Mouse (Mus musculus) liver, embryonic 14.5 days (tissue): ENCODE measurements around the gene 4930451I11Rik. TPM values are rescaled to one million over a fixed set of nuclear protein-coding genes. Genes with fewer than 3 reads are reported as not detected.

ENCODE experiments used
- ATAC-seq: fragments of 200-750 bp; cut with Nextera tagmentation; 2 replicates; pipeline ENCODE4 v1.8.0; 2017; ENCODE audit warnings: moderate number of reproducible peaks, mild to moderate bottlenecking, moderate library complexity; ENCODE audit not compliant: insufficient read depth
- DNase-seq, 3 experiments: peaks; one replicate each; pipeline ENCODE4 v3.0.0-alpha.2; 2012 to 2013; ENCODE audit warnings: low read depth in 3 of 3, low spot score in 3 of 3
- H3K27ac ChIP-seq: fragments of 300-500 bp; sonication (generic); 2 replicates; pipeline ENCODE4 v1.5.1; 2014; ENCODE audit warnings: moderate library complexity, mild to moderate bottlenecking, control low read depth, inconsistent platforms
- H3K27me3 ChIP-seq: fragments of 300-500 bp; sonication (generic); 2 replicates; pipeline ENCODE4 v1.6.1; 2014; ENCODE audit warnings: mild to moderate bottlenecking, low read length, moderate library complexity; ENCODE audit not compliant: control insufficient read depth, insufficient read depth
- H3K36me3 ChIP-seq: fragments of 300-500 bp; sonication (generic); replicated peaks from 2 replicates; pipeline ENCODE4 v1.6.1; 2014; ENCODE audit warnings: low read depth; ENCODE audit not compliant: control insufficient read depth, insufficient read depth
- H3K4me1 ChIP-seq, 2 experiments: fragments of 200-500 bp in 1 of 2; fragments of 300-500 bp in 1 of 2; sonication (generic) in 1 of 2; replicated peaks; 2 replicates each; pipeline ENCODE4 v1.6.1; 2012 to 2014; ENCODE audit warnings: antibody characterized with exemption in 1 of 2, inconsistent platforms in 1 of 2, low read length in 1 of 2; ENCODE audit not compliant: control insufficient read depth in 2 of 2, insufficient read depth in 2 of 2
- H3K4me2 ChIP-seq: fragments of 300-500 bp; sonication (generic); 2 replicates; pipeline ENCODE4 v1.6.1; 2014; ENCODE audit warnings: low read depth, mild to moderate bottlenecking, control low read depth, moderate library complexity
- H3K4me3 ChIP-seq, 2 experiments: fragments of 200-500 bp in 1 of 2; fragments of 300-500 bp in 1 of 2; sonication (generic) in 1 of 2; 2 replicates each; pipeline ENCODE4 v1.5.1; 2012 to 2014; ENCODE audit warnings: low read depth in 2 of 2, low read length in 2 of 2, mild to moderate bottlenecking in 2 of 2, control low read depth in 1 of 2, inconsistent platforms in 1 of 2, moderate library complexity in 1 of 2; ENCODE audit not compliant: insufficient read depth in 1 of 2
- H3K9ac ChIP-seq: fragments of 300-500 bp; sonication (generic); replicated peaks from 2 replicates; pipeline ENCODE4 v1.6.1; 2014; ENCODE audit warnings: mild to moderate bottlenecking, control low read depth, moderate library complexity
- H3K9me3 ChIP-seq: fragments of 300-500 bp; sonication (generic); 2 replicates; pipeline ENCODE4 v1.6.1; 2016; ENCODE audit warnings: low read length, mixed read lengths; ENCODE audit not compliant: control insufficient read depth
- CTCF ChIP-seq: IDR thresholded peaks from 2 replicates; pipeline ENCODE4 v1.5.1; 2016; ENCODE audit warnings: antibody characterized with exemption, low read depth, control low read depth
- EP300 ChIP-seq: IDR thresholded peaks from 2 replicates; pipeline ENCODE4 v1.6.1; 2016; ENCODE audit warnings: antibody characterized with exemption, low read depth
- WGBS: fragments of 180-500 bp; shearing (Covaris S2); extraction: QIAGEN DNeasy Blood & Tissue Kit; methylation state at CpG from one replicate; pipeline ENCODE4 v1.1.7; 2014; ENCODE audit not compliant: insufficient replicate concordance; 5-methylcytosine and 5-hydroxymethylcytosine counted together
- polyA plus RNA-seq, 2 experiments: library from polyadenylated mRNA; depleted of rRNA in 1 of 2; stranded (reverse) in 1 of 2; unstranded in 1 of 2; fragments of >200 nt; fragmentation: Nextera tagmentation in 1 of 2; extraction: Ambion mirVana in 1 of 2; gene quantifications; 2 replicates each; pipeline versions ENCODE4 v1.2.1 to v1.2.3; 2012 to 2014

Gene 4930451I11Rik
- polyA plus RNA-seq, 2 experiments: not detected

- no peak for DNase-seq
- TF ChIP-seq EP300 (no peak), CTCF (no peak)
- peaks cover 10 to 13% of the 10 kb centered on the region in 2 experiments for H3K4me1 ChIP-seq
- H3K27me3 ChIP-seq: no peaks in the 10 kb centered on the region
- no peaks in the 10 kb centered on the region for H3K9me3 ChIP-seq
- peaks cover 48% of the 10 kb centered on the region for H3K36me3 ChIP-seq
- no peak overlapping the region for H3K4me3 ChIP-seq
- H3K9ac ChIP-seq: no peak overlapping the region
- no peak overlapping the region for H3K4me2 ChIP-seq
- no peak overlapping the region for H3K27ac ChIP-seq
- 80% methylated on average over 4 of the region's 4 CpGs for WGBS
- ATAC-seq: no peak
These were observed 42.3 kb downstream of the 4930451I11Rik start for GRCm38 (mm10) chr7:126789141-126789540.

GRCm38 (mm10) chr7:126786142-126786541, 45.3 kb downstream of the 4930451I11Rik start:
- TF ChIP-seq CTCF: no peak
- no peak for TF ChIP-seq EP300
- peaks cover 48% of the 10 kb centered on the region for H3K36me3 ChIP-seq
- ATAC-seq (no peak), DNase-seq (no peak)
- H3K9ac ChIP-seq: no peak overlapping the region
- no peaks in the 10 kb centered on the region for H3K9me3 ChIP-seq
- H3K27me3 ChIP-seq: no peaks in the 10 kb centered on the region
- H3K4me2 ChIP-seq: no peak overlapping the region
- no peak overlapping the region for H3K4me3 ChIP-seq
- WGBS: 86% methylated on average over 14 of the region's 14 CpGs
- no peak overlapping the region for H3K27ac ChIP-seq
- H3K4me1 ChIP-seq: peaks cover 4% of the 10 kb centered on the region in 2 experiments

GRCm38 (mm10) chr7:126785056-126785455, 46.4 kb downstream of the 4930451I11Rik start:
- H3K4me1 ChIP-seq: peaks cover 4 to 5% of the 10 kb centered on the region in 2 experiments
- peaks cover 44% of the 10 kb centered on the region for H3K36me3 ChIP-seq
- WGBS: 72% methylated on average over 4 of the region's 4 CpGs
- H3K27me3 ChIP-seq: no peaks in the 10 kb centered on the region
- H3K4me2 ChIP-seq: no peak overlapping the region
- H3K4me3 ChIP-seq: no peak overlapping the region
- ATAC-seq: no peak
- no peak overlapping the region for H3K27ac ChIP-seq
- no peaks in the 10 kb centered on the region for H3K9me3 ChIP-seq
- H3K9ac ChIP-seq: no peak overlapping the region
- TF ChIP-seq EP300 (no peak), CTCF (no peak)
- DNase-seq: no peak

GRCm38 (mm10) chr7:126784469-126784868, 47.0 kb downstream of the 4930451I11Rik start:
- WGBS: 74% methylated on average over 7 of the region's 7 CpGs
- DNase-seq: no peak
- Histone ChIP-seq H3K27me3 (no peaks in the 10 kb centered on the region), H3K4me1 (peaks cover 7% of the 10 kb centered on the region in 2 experiments), H3K4me2 (no peak overlapping the region), H3K27ac (no peak overlapping the region), H3K9ac (no peak overlapping the region), H3K36me3 (peaks cover 38% of the 10 kb centered on the region), H3K4me3 (no peak overlapping the region), H3K9me3 (no peaks in the 10 kb centered on the region)
- no peak for TF ChIP-seq EP300
- TF ChIP-seq CTCF: no peak
- no peak for ATAC-seq

- ATAC-seq (no peak), DNase-seq (no peak)
- Histone ChIP-seq H3K4me2 (no peak overlapping the region), H3K36me3 (peaks cover 36% of the 10 kb centered on the region), H3K4me1 (peaks cover 7% of the 10 kb centered on the region in 2 experiments), H3K9ac (no peak overlapping the region), H3K4me3 (no peak overlapping the region), H3K27me3 (no peaks in the 10 kb centered on the region), H3K9me3 (no peaks in the 10 kb centered on the region), H3K27ac (no peak overlapping the region)
- WGBS: 72% methylated on average over 13 of the region's 13 CpGs
- TF ChIP-seq EP300 (no peak), CTCF (no peak)
These were observed 48.7 kb downstream of the 4930451I11Rik start for GRCm38 (mm10) chr7:126782693-126783092.
